Mouse (Mus musculus) heart, postnatal 0 days (tissue): ENCODE results near the gene Dlgap4. TPM values are rescaled to one million over a fixed set of nuclear protein-coding genes. Genes with fewer than 3 reads are reported as not detected.
"Not testable (repeated sequence)": the region's sequence is repeated elsewhere in the genome, so short reads cannot be mapped to it uniquely, and the experiment has no call there.

Experiments
- ATAC-seq: fragments of 200-750 bp; cut with Nextera tagmentation; 2 replicates; pipeline ENCODE4 v1.8.0; 2017; ENCODE audit warnings: low read depth, moderate number of reproducible peaks, moderate library complexity; ENCODE audit not compliant: insufficient read depth
- DNase-seq: peaks from one replicate; pipeline ENCODE4 v3.0.0-alpha.2; 2016; ENCODE audit warnings: low spot score
- H3K27ac ChIP-seq: fragments of 300-500 bp; sonication (generic); 2 replicates; pipeline ENCODE4 v1.5.1; 2014; ENCODE audit warnings: low read depth, mild to moderate bottlenecking
- H3K27me3 ChIP-seq: fragments of 300-500 bp; sonication (generic); 2 replicates; pipeline ENCODE4 v1.6.1; 2014; ENCODE audit warnings: low read length, mixed read lengths; ENCODE audit not compliant: control insufficient read depth, insufficient read depth
- H3K36me3 ChIP-seq: fragments of 300-500 bp; sonication (generic); replicated peaks from 2 replicates; pipeline ENCODE4 v1.6.1; 2014; ENCODE audit warnings: low read length, mixed read lengths; ENCODE audit not compliant: control insufficient read depth, insufficient read depth
- H3K4me1 ChIP-seq: fragments of 300-500 bp; sonication (generic); 2 replicates; pipeline ENCODE4 v1.6.1; 2014; ENCODE audit warnings: antibody characterized with exemption; ENCODE audit not compliant: control insufficient read depth, insufficient read depth
- H3K4me2 ChIP-seq: fragments of 300-500 bp; sonication (generic); 2 replicates; pipeline ENCODE4 v1.6.1; 2014; ENCODE audit warnings: low read depth, mild to moderate bottlenecking, low read length, moderate library complexity
- H3K4me3 ChIP-seq: fragments of 300-500 bp; sonication (generic); 2 replicates; pipeline ENCODE4 v1.5.1; 2014; ENCODE audit warnings: low read depth, low read length
- H3K9ac ChIP-seq: fragments of 300-500 bp; sonication (generic); replicated peaks from 2 replicates; pipeline ENCODE4 v1.6.1; 2014; ENCODE audit warnings: low read depth, low read length, mixed read lengths
- H3K9me3 ChIP-seq: fragments of 300-500 bp; sonication (generic); replicated peaks from 2 replicates; pipeline ENCODE4 v1.6.1; 2016; ENCODE audit warnings: low read length; ENCODE audit not compliant: control insufficient read depth
- CTCF ChIP-seq: IDR thresholded peaks from 2 replicates; pipeline ENCODE4 v1.5.1; 2016; ENCODE audit warnings: antibody characterized with exemption, control low read depth, low read depth
- EP300 ChIP-seq: IDR thresholded peaks from 2 replicates; pipeline ENCODE4 v1.6.1; 2016; ENCODE audit warnings: antibody characterized with exemption, low read depth
- WGBS: fragments of 180-500 bp; shearing (Covaris S2); extraction: QIAGEN DNeasy Blood & Tissue Kit; methylation state at CpG from one replicate; pipeline ENCODE4 v1.1.7; 2014; 5-methylcytosine and 5-hydroxymethylcytosine counted together
- polyA plus RNA-seq: library from polyadenylated mRNA; unstranded; fragments of >200 nt; fragmentation: Nextera tagmentation; extraction: Ambion mirVana; gene quantifications from 2 replicates; pipeline ENCODE4 v1.2.1, GENCODE M21; 2015
- total RNA-seq: library from RNA; depleted of rRNA; stranded (reverse); fragments of >200 nt; gene quantifications from 2 replicates; pipeline ENCODE4 v1.2.3, GENCODE M21; 2014; ENCODE audit warnings: low replicate concordance

Dlgap4 gene
- total and polyA plus RNA-seq, 2 experiments from 2014 or later: 51.3 to 58.5 TPM

DNA sequence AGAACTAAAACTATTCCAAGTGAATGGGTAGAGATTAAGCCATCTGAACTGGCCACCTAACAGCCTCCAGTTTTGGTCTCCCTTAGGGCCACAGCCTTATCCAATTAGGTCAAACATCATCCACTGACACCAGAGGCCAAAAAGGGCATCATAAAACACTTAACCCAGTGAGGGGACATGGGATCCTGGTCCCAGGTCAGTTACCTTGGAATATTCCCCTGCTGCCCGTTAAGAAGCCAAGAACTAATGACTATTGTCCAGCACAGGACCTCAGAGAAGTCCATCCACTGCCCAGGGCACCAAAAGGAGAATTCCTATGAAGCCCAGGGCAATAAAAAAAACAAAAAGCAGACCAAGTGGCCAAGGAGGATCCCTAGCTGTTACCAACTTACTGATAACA lies 175.3 kb downstream of the Dlgap4 start:
- TF ChIP-seq EP300 (no peak), CTCF (no peak)
- Histone ChIP-seq H3K4me3 (no peak overlapping the region), H3K4me1 (peaks cover 6% of the 10 kb centered on the region; the same call in 1 of the 2 replicates), H3K9ac (no peak overlapping the region), H3K27me3 (no peaks in the 10 kb centered on the region), H3K36me3 (no peaks in the 10 kb centered on the region), H3K27ac (no peak overlapping the region), H3K9me3 (peaks cover 13% of the 10 kb centered on the region), H3K4me2 (no peak overlapping the region)
- ATAC-seq: no peak
- no peak for DNase-seq
- 68% methylated on average over 1 of the region's 1 CpGs for WGBS

DNA sequence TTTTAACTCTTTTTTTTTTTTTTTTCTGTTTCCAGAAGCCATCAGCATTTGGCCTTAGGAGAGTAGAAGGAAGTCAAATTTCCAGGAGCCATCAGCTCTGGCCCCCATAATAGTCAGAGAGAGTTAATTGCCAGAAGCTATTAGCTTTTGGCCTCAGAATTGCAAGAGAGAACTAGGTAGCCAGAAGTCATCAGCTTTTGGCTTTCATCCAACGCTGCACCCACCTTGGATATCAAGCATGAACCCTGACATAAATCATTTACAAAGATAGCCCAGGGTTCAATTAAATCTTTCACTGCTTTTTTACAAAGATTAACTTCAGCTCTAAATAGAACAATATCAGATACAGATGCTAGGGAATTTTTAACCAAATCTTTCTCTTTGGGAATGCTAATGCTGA lies 185.0 kb downstream of the Dlgap4 start:
- Histone ChIP-seq H3K27ac (no peak overlapping the region), H3K4me3 (no peak overlapping the region), H3K4me1 (no peaks in the 10 kb centered on the region), H3K9ac (no peak overlapping the region), H3K9me3 (0 out of 2 replicates have a peak, but pooled peaks cover 3% of the 10 kb centered on the region), H3K4me2 (no peak overlapping the region), H3K27me3 (no peaks in the 10 kb centered on the region), H3K36me3 (no peaks in the 10 kb centered on the region)
- WGBS: 87% methylated on average over 1 of the region's 1 CpGs
- TF ChIP-seq EP300 (no peak), CTCF (no peak)
- ATAC-seq: no peak
- no peak for DNase-seq

DNA sequence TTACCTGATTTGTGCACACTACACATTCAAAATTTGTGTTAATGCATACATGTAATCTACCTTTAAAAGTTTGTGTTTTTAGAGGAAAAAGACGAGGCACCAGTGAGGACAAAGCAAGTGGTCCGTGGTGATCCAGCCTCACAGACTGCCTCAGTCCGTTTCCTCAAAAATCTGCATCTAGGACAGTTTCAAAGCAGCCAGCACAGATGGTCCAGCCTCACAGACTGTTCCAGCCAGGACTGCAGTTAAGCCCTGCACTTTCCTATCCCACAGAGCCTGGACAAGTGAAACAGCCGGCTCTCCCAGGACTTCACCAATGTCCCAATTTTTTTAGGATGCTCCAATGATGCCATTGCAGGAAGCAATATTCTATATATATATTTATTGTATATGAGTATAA lies 187.5 kb downstream of the Dlgap4 start:
- H3K9me3 ChIP-seq: no peaks in the 10 kb centered on the region
- WGBS: 67% methylated on average over 4 of the region's 4 CpGs
- TF ChIP-seq EP300: no peak
- no peak for TF ChIP-seq CTCF
- no peaks in the 10 kb centered on the region for H3K27me3 ChIP-seq
- no peak overlapping the region for H3K27ac ChIP-seq
- no peaks in the 10 kb centered on the region for H3K36me3 ChIP-seq
- H3K4me3 ChIP-seq: no peak overlapping the region
- H3K9ac ChIP-seq: no peak overlapping the region
- ATAC-seq: no peak
- H3K4me1 ChIP-seq: no peaks in the 10 kb centered on the region
- H3K4me2 ChIP-seq: no peak overlapping the region
- DNase-seq: no peak

DNA sequence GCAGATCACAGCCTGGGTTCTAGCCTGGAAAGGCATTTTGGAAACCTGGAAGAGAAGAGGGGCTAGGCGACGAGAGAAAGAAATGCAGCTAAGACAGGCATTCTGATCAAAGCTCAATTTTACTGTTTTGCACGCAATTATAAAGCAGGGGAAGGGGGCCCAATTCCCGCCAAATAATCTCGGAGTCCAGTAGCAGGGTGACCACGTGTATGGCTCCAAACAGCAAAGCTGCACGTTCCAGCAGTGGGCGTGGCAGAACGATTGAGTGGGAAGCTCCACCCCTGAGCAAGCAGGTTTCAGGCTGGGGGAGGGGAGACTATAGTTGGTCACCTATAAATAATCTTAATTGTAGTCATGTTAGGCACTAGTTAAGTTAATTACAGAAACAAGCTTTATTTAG lies 188.6 kb downstream of the Dlgap4 start:
- H3K4me2 ChIP-seq, H3K36me3 ChIP-seq, H3K9me3 ChIP-seq, H3K4me1 ChIP-seq, H3K4me3 ChIP-seq, DNase-seq, ATAC-seq, H3K9ac ChIP-seq, H3K27ac ChIP-seq, H3K27me3 ChIP-seq: not testable (repeated sequence)
- WGBS: 40% methylated on average over 9 of the region's 9 CpGs

GRCm38 (mm10) chr2:156803698-156804372 lies 190.3 kb downstream of the Dlgap4 start:
- WGBS: 58% methylated on average over 4 of the region's 4 CpGs

GRCm38 (mm10) chr2:156804589-156804988 lies 191.1 kb downstream of the Dlgap4 start:
- Histone ChIP-seq H3K4me2 (no peak overlapping the region), H3K27me3 (no peaks in the 10 kb centered on the region), H3K4me3 (no peak overlapping the region), H3K9me3 (no peaks in the 10 kb centered on the region), H3K27ac (no peak overlapping the region), H3K9ac (no peak overlapping the region), H3K4me1 (no peaks in the 10 kb centered on the region), H3K36me3 (no peaks in the 10 kb centered on the region)
- ATAC-seq (no peak), DNase-seq (no peak)
- 85% methylated on average over 4 of the region's 4 CpGs for WGBS
- TF ChIP-seq EP300: no peak
- TF ChIP-seq CTCF: no peak

More at GRCm38 (mm10) chr2:156803698-156804372, 190.3 kb downstream of the Dlgap4 start:
- Histone ChIP-seq H3K9me3 (no peaks in the 10 kb centered on the region), H3K4me1 (no peaks in the 10 kb centered on the region), H3K27ac (no peak overlapping the region), H3K27me3 (no peaks in the 10 kb centered on the region), H3K4me2 (no peak overlapping the region), H3K36me3 (no peaks in the 10 kb centered on the region), H3K4me3 (no peak overlapping the region), H3K9ac (no peak overlapping the region)
- TF ChIP-seq CTCF (no peak), EP300 (no peak)
- DNase-seq: no peak
- no peak for ATAC-seq
